ENCODE assay signal across 14 mouse cellular contexts in genomic region chr5:150465218-150465617, GRCm38 (mm10). TPM values are rescaled to one million over a fixed set of nuclear protein-coding genes. Genes with fewer than 3 reads are reported as not detected.
DNase-seq lines count a peak whose midpoint lies in the region; ATAC-seq and TF ChIP-seq lines count a peak whose summit lies in the region.
"Had no signal": no experiment of that assay in that cellular context is flagged by ENCODE, and none has a peak within 500 bp of the region (broad histone marks: within the 10 kb centered on the region; RNA-seq: fewer than 3 reads in every experiment).

No protein-coding gene starts in this region.

- peaks cover 3% of the 10 kb centered on the region; the same call in 1 of the 2 replicates for H3K4me1 ChIP-seq in kidney, adult 2 months (ENCODE audit: control insufficient read depth, insufficient read depth, low read length)
- peaks cover 10% of the 10 kb centered on the region for H3K4me1 ChIP-seq in heart, embryonic 16.5 days (ENCODE audit: control insufficient read depth, insufficient read depth, low read length)
- H3K4me1 ChIP-seq in forebrain, embryonic 13.5 days, result no peaks in the 10 kb centered on the region
- H3K4me1 ChIP-seq: hindbrain, embryonic 15.5 days had no signal

- H3K4me3 ChIP-seq in kidney, adult 2 months (ENCODE audit: insufficient read depth, low read depth, low read length), result no peak overlapping the region
- H3K4me3 ChIP-seq in heart, embryonic 16.5 days (ENCODE audit: low read length), result no peak overlapping the region
- H3K4me3 ChIP-seq in forebrain, embryonic 13.5 days, result no peak overlapping the region
- H3K4me3 ChIP-seq: erythroblast, embryonic 14.5 days; hindbrain, embryonic 15.5 days; megakaryocyte, embryonic 14.5 days had no signal

- WGBS in kidney, adult 2 months, result 48% methylated on average over 6 of the region's 6 CpGs
- 60% methylated on average over 6 of the region's 6 CpGs for WGBS in heart, embryonic 16.5 days
- 81% methylated on average over 6 of the region's 6 CpGs for WGBS in forebrain, embryonic 13.5 days

- H3K9ac ChIP-seq in heart, embryonic 16.5 days (ENCODE audit: low read length), result no peak overlapping the region
- no peak overlapping the region for H3K9ac ChIP-seq in forebrain, embryonic 13.5 days
- H3K9ac ChIP-seq: hindbrain, embryonic 15.5 days had no signal

- ATAC-seq in common myeloid progenitor, adult 5-6 weeks (replicated peaks; ENCODE audit: low read depth, poor library complexity, severe bottlenecking), result peak; percentile 37
- ATAC-seq in heart, embryonic 16.5 days (replicated peaks; ENCODE audit: extremely low read depth, insufficient read depth, low FRiP score), result no peak
- ATAC-seq in forebrain, embryonic 13.5 days, result no peak

- no peaks in the 10 kb centered on the region for H3K27me3 ChIP-seq in kidney, adult 2 months (replicated peaks; ENCODE audit: control insufficient read depth, insufficient read depth, low read length)
- no peaks in the 10 kb centered on the region for H3K27me3 ChIP-seq in heart, embryonic 16.5 days (ENCODE audit: control insufficient read depth, insufficient read depth, low read length)
- no peaks in the 10 kb centered on the region for H3K27me3 ChIP-seq in forebrain, embryonic 13.5 days
- H3K27me3 ChIP-seq: hindbrain, embryonic 15.5 days; megakaryocyte, embryonic 14.5 days had no signal

- H3K9me3 ChIP-seq in heart, embryonic 16.5 days (replicated peaks; ENCODE audit: control insufficient read depth, low read length), result no peaks in the 10 kb centered on the region; the same call in 1 of the 2 replicates
- no peaks in the 10 kb centered on the region for H3K9me3 ChIP-seq in forebrain, embryonic 13.5 days (replicated peaks)
- H3K9me3 ChIP-seq: hindbrain, embryonic 15.5 days; megakaryocyte, embryonic 14.5 days had no signal

- no peak overlapping the region for H3K4me2 ChIP-seq in heart, embryonic 16.5 days (ENCODE audit: low read depth, low read length)
- no peak overlapping the region for H3K4me2 ChIP-seq in forebrain, embryonic 13.5 days
- H3K4me2 ChIP-seq: hindbrain, embryonic 15.5 days had no signal

- H3K36me3 ChIP-seq in kidney, adult 2 months (ENCODE audit: control insufficient read depth, insufficient read depth, low read length), result no peaks in the 10 kb centered on the region
- H3K36me3 ChIP-seq in heart, embryonic 16.5 days (ENCODE audit: control insufficient read depth, insufficient read depth), result peaks cover 22% of the 10 kb centered on the region
- H3K36me3 ChIP-seq in forebrain, embryonic 13.5 days (ENCODE audit: poor library complexity, severe bottlenecking), result peaks cover 11% of the 10 kb centered on the region

- no peak for TF ChIP-seq POLR2A in kidney, adult 2 months (IDR thresholded peaks at IDR 0.05; ENCODE audit: low read depth, low read length)

- TF ChIP-seq CTCF in kidney, adult 2 months (conservative IDR thresholded peaks at IDR 0.05; ENCODE audit: insufficient read depth, insufficient read length, low read depth, low read length), result no peak

- DNase-seq in kidney, adult 2 months, result peak; percentile 33
- no peak for DNase-seq in kidney, adult 9 months
- DNase-seq in lung, postnatal 4 days, result peak; percentile 33 to 39
- DNase-seq in cerebellum, postnatal 4 days (ENCODE audit: low spot score in 2 of 2), result no peak
- DNase-seq: cerebellum, adult 9-11 months; thymus, adult 2 months had no signal

- peak overlapping the region; percentile 35 for H3K27ac ChIP-seq in kidney, adult 2 months (ENCODE audit: insufficient read depth, low read depth, low read length)
- peak overlapping the region; percentile 58 for H3K27ac ChIP-seq in heart, embryonic 16.5 days (ENCODE audit: low read length)
- no peak overlapping the region for H3K27ac ChIP-seq in forebrain, embryonic 13.5 days
- H3K27ac ChIP-seq: hindbrain, embryonic 15.5 days had no signal

RNA-seq across cellular contexts. Expression of gene Zar1l, which starts 52.7 kb away (rescaled TPM):
- not detected in 2 replicates for polyA plus RNA-seq in kidney, adult 2 months (2012; rRNA removed)
- total RNA-seq in common myeloid progenitor, adult 5-6 weeks (2017), result not detected in 2 replicates
- not detected in 2 replicates for polyA plus RNA-seq in heart, embryonic 16.5 days (2015; fragmentation: Nextera tagmentation; extraction: Ambion mirVana)
- polyA plus RNA-seq in forebrain, embryonic 13.5 days (2015; fragmentation: Nextera tagmentation; extraction: Ambion mirVana), result not detected in 2 replicates
- polyA plus RNA-seq: erythroblast, embryonic 14.5 days; hindbrain, embryonic 15.5 days; large intestine, adult 2 months; limb, embryonic 11.5 days; thymus, adult 2 months had no signal

RNA-seq across cellular contexts. Expression of gene Brca2, which starts 57.2 kb away (rescaled TPM):
- 2.2 and 2.5 TPM in 2 replicates for polyA plus RNA-seq in kidney, adult 2 months (2012; rRNA removed)
- total RNA-seq in common myeloid progenitor, adult 5-6 weeks (2017), result 65.2 and 76.3 TPM in 2 replicates
- polyA plus RNA-seq in heart, embryonic 16.5 days (2015; fragmentation: Nextera tagmentation; extraction: Ambion mirVana), result 13.8 and 15.1 TPM in 2 replicates
- polyA plus RNA-seq in forebrain, embryonic 13.5 days (2015; fragmentation: Nextera tagmentation; extraction: Ambion mirVana), result 23.9 and 29.0 TPM in 2 replicates

Comparison
In these comparisons a context has a peak if more than half of its experiments do, and no peak if none do; other contexts are left out.
1. DNase-seq: peak in kidney, adult 2 months (single experiment) and lung, postnatal 4 days (2 of 2); none in kidney, adult 9 months (single experiment) and cerebellum, postnatal 4 days (0 of 2).